ENCODE assay signal across 33 mouse cellular contexts in the genomic region with DNA sequence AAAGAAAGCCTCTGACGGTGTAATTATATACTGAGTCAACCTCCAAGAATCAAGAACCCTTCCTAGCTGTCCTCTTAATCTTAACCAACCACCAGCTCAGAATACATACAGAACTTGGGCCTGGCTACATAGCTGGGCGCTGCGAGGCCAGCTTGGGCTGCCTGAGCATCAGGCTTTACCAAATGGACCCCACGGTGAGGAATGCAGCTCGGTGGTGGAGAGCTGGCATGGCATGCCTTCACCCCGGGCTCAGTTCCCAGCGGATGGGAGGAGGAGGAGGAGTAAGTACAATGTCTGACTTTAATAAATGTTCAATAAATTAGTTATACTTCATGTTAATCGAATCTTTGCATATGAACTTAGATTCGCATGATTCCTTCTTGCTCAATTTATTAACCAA. TPM values are rescaled to one million over a fixed set of nuclear protein-coding genes. Genes with fewer than 3 reads are reported as not detected.
DNase-seq lines count a peak whose midpoint lies in the region; ATAC-seq lines count a peak whose summit lies in the region.
"Had no signal": no experiment of that assay in that cellular context is flagged by ENCODE, and none has a peak within 500 bp of the region (broad histone marks: within the 10 kb centered on the region; RNA-seq: fewer than 3 reads in every experiment).

No protein-coding gene starts in this region.

- H3K27ac ChIP-seq in heart, embryonic 16.5 days (ENCODE audit: low read length) = no peak overlapping the region
- no peak overlapping the region for H3K27ac ChIP-seq in intestine, embryonic 15.5 days
- H3K27ac ChIP-seq: forebrain, embryonic 13.5 days; heart, embryonic 10.5 days; hindbrain, embryonic 10.5 days; hindbrain, embryonic 15.5 days; kidney, embryonic 15.5 days; limb, embryonic 10.5 days; limb, embryonic 15.5 days; liver, embryonic 13.5 days; midbrain, embryonic 13.5 days; neural tube, embryonic 15.5 days; stomach, embryonic 15.5 days had no signal

- H3K27me3 ChIP-seq in heart, embryonic 16.5 days (ENCODE audit: control insufficient read depth, insufficient read depth, low read length) = no peaks in the 10 kb centered on the region
- H3K27me3 ChIP-seq in intestine, embryonic 15.5 days (replicated peaks) = no peaks in the 10 kb centered on the region
- H3K27me3 ChIP-seq: forebrain, embryonic 13.5 days; hindbrain, embryonic 15.5 days; kidney, embryonic 15.5 days; limb, embryonic 15.5 days; liver, embryonic 13.5 days; megakaryocyte, embryonic 14.5 days; midbrain, embryonic 13.5 days; neural tube, embryonic 15.5 days; stomach, embryonic 15.5 days had no signal

- DNase-seq in heart, postnatal 25 days (ENCODE audit: low spot score) = no peak
- DNase-seq in brain, adult 2 months (ENCODE audit: low read depth, low spot score) = peak; percentile 34
- peak; percentile 54 for DNase-seq in cerebellum, adult 11-12 months
- DNase-seq in cerebellum, adult 9-11 months = peak; percentile 59
- DNase-seq in MN1 (ENCODE audit: low spot score) = no peak
- DNase-seq: adrenal gland, postnatal 36 days; gastrocnemius, postnatal 10 days; kidney, adult 18-20 months; kidney, postnatal 36 days; layer of hippocampus, postnatal 36 days; liver, embryonic 13.5 days; lung, adult 18-20 months; lung, postnatal 4 days; retina, postnatal 1 day; right cerebral cortex, postnatal 14 days; thymus, adult 18-20 months; thymus, postnatal 36 days had no signal

- intact Hi-C loops in heart, postnatal 25 days (cut with DNase I) = no loop called here

- no peak overlapping the region for H3K4me3 ChIP-seq in heart, embryonic 16.5 days (ENCODE audit: low read length)
- H3K4me3 ChIP-seq in intestine, embryonic 15.5 days (replicated peaks) = no peak overlapping the region
- H3K4me3 ChIP-seq: forebrain, embryonic 13.5 days; heart, embryonic 10.5 days; hindbrain, embryonic 10.5 days; hindbrain, embryonic 15.5 days; kidney, embryonic 15.5 days; limb, embryonic 10.5 days; limb, embryonic 15.5 days; liver, embryonic 13.5 days; megakaryocyte, embryonic 14.5 days; midbrain, embryonic 13.5 days; neural tube, embryonic 15.5 days; stomach, embryonic 15.5 days had no signal

- H3K4me2 ChIP-seq in heart, embryonic 16.5 days (ENCODE audit: low read depth, low read length) = no peak overlapping the region
- no peak overlapping the region for H3K4me2 ChIP-seq in intestine, embryonic 15.5 days (replicated peaks)
- H3K4me2 ChIP-seq: forebrain, embryonic 13.5 days; hindbrain, embryonic 15.5 days; kidney, embryonic 15.5 days; limb, embryonic 15.5 days; liver, embryonic 13.5 days; midbrain, embryonic 13.5 days; neural tube, embryonic 15.5 days; stomach, embryonic 15.5 days had no signal

- H3K9me3 ChIP-seq in heart, embryonic 16.5 days (replicated peaks; ENCODE audit: control insufficient read depth, low read length) = no peaks in the 10 kb centered on the region
- H3K9me3 ChIP-seq in intestine, embryonic 15.5 days = no peaks in the 10 kb centered on the region
- H3K9me3 ChIP-seq: forebrain, embryonic 13.5 days; heart, embryonic 10.5 days; hindbrain, embryonic 10.5 days; hindbrain, embryonic 15.5 days; kidney, embryonic 15.5 days; limb, embryonic 10.5 days; limb, embryonic 15.5 days; liver, embryonic 13.5 days; megakaryocyte, embryonic 14.5 days; midbrain, embryonic 13.5 days; neural tube, embryonic 15.5 days; stomach, embryonic 15.5 days had no signal

- H3K36me3 ChIP-seq in heart, embryonic 16.5 days (ENCODE audit: control insufficient read depth, insufficient read depth) = no peaks in the 10 kb centered on the region
- no peaks in the 10 kb centered on the region for H3K36me3 ChIP-seq in intestine, embryonic 15.5 days
- H3K36me3 ChIP-seq: heart, embryonic 10.5 days; hindbrain, embryonic 15.5 days; limb, embryonic 10.5 days; limb, embryonic 15.5 days; liver, embryonic 13.5 days; midbrain, embryonic 13.5 days; neural tube, embryonic 15.5 days; stomach, embryonic 15.5 days had no signal

- ATAC-seq in heart, embryonic 16.5 days (replicated peaks; ENCODE audit: extremely low read depth, insufficient read depth, low FRiP score) = 0 out of 2 replicates have a peak, but pooled peaks have one; percentile 43
- ATAC-seq in intestine, embryonic 15.5 days = no peak
- ATAC-seq: CD4-positive, CD25-positive, alpha-beta regulatory T cell, adult 4 months; forebrain, embryonic 13.5 days; inflammation-experienced regulatory T-cells, adult 6 months; lung, postnatal 0 days; midbrain, embryonic 13.5 days had no signal

- WGBS in heart, embryonic 16.5 days = 67% methylated on average over 9 of the region's 9 CpGs
- 86% methylated on average over 9 of the region's 9 CpGs for WGBS in intestine, embryonic 15.5 days

- peaks cover 21% of the 10 kb centered on the region for H3K4me1 ChIP-seq in heart, embryonic 16.5 days (ENCODE audit: control insufficient read depth, insufficient read depth, low read length)
- no peaks in the 10 kb centered on the region for H3K4me1 ChIP-seq in intestine, embryonic 15.5 days (replicated peaks)
- H3K4me1 ChIP-seq: hindbrain, embryonic 10.5 days; neural tube, embryonic 15.5 days; stomach, embryonic 15.5 days had no signal

- H3K9ac ChIP-seq in heart, embryonic 16.5 days (ENCODE audit: low read length) = no peak overlapping the region
- H3K9ac ChIP-seq in intestine, embryonic 15.5 days = no peak overlapping the region
- H3K9ac ChIP-seq: forebrain, embryonic 13.5 days; hindbrain, embryonic 15.5 days; kidney, embryonic 15.5 days; limb, embryonic 15.5 days; liver, embryonic 13.5 days; midbrain, embryonic 13.5 days; neural tube, embryonic 15.5 days; stomach, embryonic 15.5 days had no signal

RNA-seq across cellular contexts. Expression of a gene that starts 47.0 kb away (rescaled TPM):
- polyA plus RNA-seq in heart, embryonic 16.5 days (2015; fragmentation: Nextera tagmentation; extraction: Ambion mirVana) = 7.9 and 8.3 TPM in 2 replicates
- 10 to 100 TPM; 32.0 to 33.8 TPM for total RNA-seq in heart, postnatal 25 days (2021)
- polyA plus RNA-seq in intestine, embryonic 15.5 days (2015; fragmentation: Nextera tagmentation; extraction: Ambion mirVana) = 9.3 and 11.8 TPM in 2 replicates

Comparison
In these comparisons a context has a peak if more than half of its experiments do, and no peak if none do; other contexts are left out.
1. DNase-seq: peak in brain, adult 2 months (single experiment), cerebellum, adult 11-12 months (single experiment) and cerebellum, adult 9-11 months (single experiment); none in heart, postnatal 25 days (single experiment) and MN1 (single experiment).